Mouse (Mus musculus) T-cell, adult 2 months (primary cell): ENCODE data around the gene Commd3.

ENCODE experiments used
- DNase-seq: peaks from one replicate; pipeline ENCODE4 v3.0.0; 2022; ENCODE audit warnings: low spot score

Commd3 gene

GRCm38 (mm10) chr2:18687671-18688170, 15.5 kb downstream of the Commd3 start:
- no peak for DNase-seq

- DNase-seq, result no peak
These were observed 16.1 kb downstream of the Commd3 start for GRCm38 (mm10) chr2:18688286-18688685.

- peak; percentile 66 for DNase-seq
These were observed 16.5 kb downstream of the Commd3 start for GRCm38 (mm10) chr2:18688708-18689063.

GRCm38 (mm10) chr2:18689064-18689921, 17.1 kb downstream of the Commd3 start:
- peak; percentile 52 for DNase-seq

- peak; percentile 20 for DNase-seq
These were observed 18.0 kb downstream of the Commd3 start for GRCm38 (mm10) chr2:18690055-18690691.

- no peak for DNase-seq
These were observed 18.6 kb downstream of the Commd3 start for GRCm38 (mm10) chr2:18690756-18691155.

- DNase-seq, result no peak
These were observed 19.8 kb downstream of the Commd3 start for GRCm38 (mm10) chr2:18692031-18692430.

- no peak for DNase-seq
These were observed 20.4 kb downstream of the Commd3 start for GRCm38 (mm10) chr2:18692548-18692947.

GRCm38 (mm10) chr2:18693491-18693870, 21.3 kb downstream of the Commd3 start:
- DNase-seq, result no peak

GRCm38 (mm10) chr2:18693871-18694610, 21.9 kb downstream of the Commd3 start, which contains the start of gene Spag6:
Gene Spag6 (plus strand): TSS chr2:18694032.
- DNase-seq, result peak; percentile 35

GRCm38 (mm10) chr2:18694611-18694950, 22.4 kb downstream of the Commd3 start:
- no peak for DNase-seq

GRCm38 (mm10) chr2:18695163-18695562, 23.0 kb downstream of the Commd3 start:
- DNase-seq, result no peak

- no peak for DNase-seq
These were observed 23.5 kb downstream of the Commd3 start for GRCm38 (mm10) chr2:18695629-18696150.

- DNase-seq, result no peak
These were observed 25.5 kb downstream of the Commd3 start for GRCm38 (mm10) chr2:18697591-18698244.

- peak; percentile 23 for DNase-seq
These were observed 26.6 kb downstream of the Commd3 start for GRCm38 (mm10) chr2:18698663-18699385.

- no peak for DNase-seq
These were observed 27.3 kb downstream of the Commd3 start for GRCm38 (mm10) chr2:18699401-18699990.

GRCm38 (mm10) chr2:18710356-18710755, 38.2 kb downstream of the Commd3 start:
- no peak for DNase-seq

GRCm38 (mm10) chr2:18713071-18713470, 40.9 kb downstream of the Commd3 start:
- no peak for DNase-seq

GRCm38 (mm10) chr2:18714337-18714736, 42.2 kb downstream of the Commd3 start:
- DNase-seq, result no peak

- no peak for DNase-seq
These were observed 46.3 kb downstream of the Commd3 start for GRCm38 (mm10) chr2:18718521-18718920.
